Mouse (Mus musculus): ENCODE results near the gene Lrrc20. TPM values are rescaled to one million over a fixed set of nuclear protein-coding genes. Genes with fewer than 3 reads are reported as not detected.

Lrrc20 gene
- total and polyA plus RNA-seq, 2 experiments from 2014 or later = 9.7 to 19.6 TPM

DNA sequence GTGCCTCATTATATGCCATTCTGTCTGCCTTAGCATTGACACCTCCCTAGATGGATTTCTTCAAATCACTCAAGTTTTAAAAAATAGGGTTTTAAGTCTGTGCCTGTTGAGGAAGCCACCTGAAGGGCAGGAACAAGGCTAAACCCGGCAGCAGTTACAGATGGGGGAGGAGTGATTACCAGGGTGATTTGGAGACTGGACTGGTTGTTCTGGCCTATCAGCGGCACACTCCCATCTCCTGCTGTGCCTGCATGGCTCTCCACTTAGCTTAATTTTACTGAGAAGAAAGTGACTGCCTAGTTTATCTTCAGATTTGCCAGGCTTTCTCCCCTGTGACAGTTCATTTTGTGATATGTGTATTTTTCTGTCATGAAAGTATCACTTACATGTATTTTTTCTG lies 43.9 kb downstream of the Lrrc20 start:
- no peak for TF ChIP-seq CTCF (IDR thresholded peaks at IDR 0.05; ENCODE audit: low read depth)
- H3K4me1 ChIP-seq (ENCODE audit: insufficient read depth, low read length) = peaks cover 9% of the 10 kb centered on the region; the same call in 1 of the 2 replicates
- no peak overlapping the region for H3K4me2 ChIP-seq (ENCODE audit: low read depth, low read length)
- no peak overlapping the region for H3K27ac ChIP-seq
- no peak for ATAC-seq
- no peak overlapping the region for H3K4me3 ChIP-seq (ENCODE audit: low read length)
- no peak for DNase-seq (ENCODE audit: low spot score)
- no peaks in the 10 kb centered on the region for H3K36me3 ChIP-seq (ENCODE audit: insufficient read depth, low read length)
- H3K9me3 ChIP-seq (ENCODE audit: low read length) = no peaks in the 10 kb centered on the region
- H3K27me3 ChIP-seq (ENCODE audit: insufficient read depth, low read length) = no peaks in the 10 kb centered on the region
- no peak overlapping the region for H3K9ac ChIP-seq (replicated peaks; ENCODE audit: low read length)
- 41% methylated on average over 2 of the region's 2 CpGs for WGBS

DNA sequence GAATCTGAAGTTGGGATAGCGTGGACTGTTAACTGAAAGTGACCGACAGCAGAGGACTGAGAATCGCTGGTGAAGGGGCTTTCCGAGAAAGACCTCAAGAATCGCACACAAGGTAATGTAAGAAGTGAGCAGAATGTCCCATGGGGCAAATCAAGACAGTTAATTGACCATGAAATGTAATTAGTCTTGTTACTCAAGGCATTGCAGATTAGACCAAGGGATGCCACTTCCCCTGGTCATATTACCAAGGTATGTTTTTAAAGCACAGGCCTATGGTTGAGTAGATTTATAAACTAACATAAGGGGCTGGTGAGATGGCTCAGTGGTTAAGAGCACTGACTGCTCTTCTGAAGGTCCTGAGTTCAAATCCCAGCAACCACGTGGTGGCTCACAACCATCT lies 45.1 kb downstream of the Lrrc20 start:
- H3K9me3 ChIP-seq (ENCODE audit: low read length) = no peaks in the 10 kb centered on the region
- no peak for ATAC-seq
- TF ChIP-seq CTCF (IDR thresholded peaks at IDR 0.05; ENCODE audit: low read depth) = no peak
- no peak overlapping the region for H3K4me3 ChIP-seq (ENCODE audit: low read length)
- DNase-seq (ENCODE audit: low spot score) = no peak
- peaks cover 9% of the 10 kb centered on the region; the same call in 1 of the 2 replicates for H3K4me1 ChIP-seq (ENCODE audit: insufficient read depth, low read length)
- H3K36me3 ChIP-seq (ENCODE audit: insufficient read depth, low read length) = no peaks in the 10 kb centered on the region
- no peak overlapping the region for H3K4me2 ChIP-seq (ENCODE audit: low read depth, low read length)
- WGBS = 78% methylated on average over 6 of the region's 6 CpGs
- H3K9ac ChIP-seq (replicated peaks; ENCODE audit: low read length) = no peak overlapping the region
- no peaks in the 10 kb centered on the region for H3K27me3 ChIP-seq (ENCODE audit: insufficient read depth, low read length)
- H3K27ac ChIP-seq = no peak overlapping the region

DNA sequence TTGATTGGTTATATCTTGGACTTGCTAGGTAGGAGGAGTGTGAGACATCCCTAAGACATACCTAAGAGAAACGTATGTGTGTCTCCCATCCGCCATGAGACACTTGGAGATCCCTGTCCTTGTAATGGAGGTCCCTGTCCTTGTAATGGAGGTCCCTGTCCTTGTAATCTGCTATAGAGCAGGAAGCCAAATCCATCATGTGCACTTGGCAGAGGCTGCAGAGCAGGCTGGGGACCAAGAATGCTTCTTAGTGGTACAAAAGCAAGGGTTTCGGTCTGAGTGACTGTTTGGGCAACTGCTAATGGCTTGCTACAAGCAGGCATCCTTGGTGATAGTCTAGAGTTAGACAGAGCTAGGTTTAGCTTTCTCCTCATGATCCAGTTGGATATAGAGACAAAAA lies 55.3 kb downstream of the Lrrc20 start:
- Histone ChIP-seq H3K27ac (no peak overlapping the region), H3K27me3 (ENCODE audit: insufficient read depth, low read length) (no peaks in the 10 kb centered on the region), H3K9ac (replicated peaks; ENCODE audit: low read length) (no peak overlapping the region), H3K4me1 (ENCODE audit: insufficient read depth, low read length) (peaks cover 14% of the 10 kb centered on the region), H3K9me3 (ENCODE audit: low read length) (no peaks in the 10 kb centered on the region), H3K36me3 (ENCODE audit: insufficient read depth, low read length) (no peaks in the 10 kb centered on the region), H3K4me3 (ENCODE audit: low read length) (no peak overlapping the region), H3K4me2 (ENCODE audit: low read depth, low read length) (no peak overlapping the region)
- no peak for TF ChIP-seq CTCF (IDR thresholded peaks at IDR 0.05; ENCODE audit: low read depth)
- ATAC-seq (no peak), DNase-seq (ENCODE audit: low spot score) (no peak)
- WGBS = 72% methylated on average over 3 of the region's 3 CpGs

DNA sequence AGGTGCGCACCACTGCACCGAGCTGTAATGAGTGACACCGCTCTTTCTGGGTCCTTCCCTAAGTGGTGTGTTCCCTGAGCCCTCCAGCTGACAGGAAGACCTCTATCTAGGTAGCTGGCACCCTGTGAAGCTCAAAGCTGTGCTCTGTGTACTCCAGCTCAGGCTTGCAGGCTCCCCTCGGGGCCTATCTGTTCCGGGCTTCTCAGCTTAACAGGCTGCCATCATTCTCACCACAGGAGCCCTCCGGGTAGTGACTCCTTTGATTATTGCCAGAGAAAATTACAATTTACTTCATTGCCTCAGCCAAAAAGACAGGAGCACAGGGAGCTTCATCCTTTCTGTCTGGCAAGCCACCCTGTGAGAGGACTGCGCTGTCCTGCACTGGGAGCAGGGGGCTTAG lies 57.7 kb downstream of the Lrrc20 start:
- ATAC-seq (no peak), DNase-seq (ENCODE audit: low spot score) (no peak)
- no peaks in the 10 kb centered on the region for H3K9me3 ChIP-seq (ENCODE audit: low read length)
- no peaks in the 10 kb centered on the region for H3K36me3 ChIP-seq (ENCODE audit: insufficient read depth, low read length)
- TF ChIP-seq CTCF (IDR thresholded peaks at IDR 0.05; ENCODE audit: low read depth) = no peak
- H3K27me3 ChIP-seq (ENCODE audit: insufficient read depth, low read length) = no peaks in the 10 kb centered on the region
- no peak overlapping the region for H3K9ac ChIP-seq (replicated peaks; ENCODE audit: low read length)
- no peak overlapping the region for H3K27ac ChIP-seq
- WGBS = 56% methylated on average over 7 of the region's 7 CpGs
- peaks cover 25% of the 10 kb centered on the region for H3K4me1 ChIP-seq (ENCODE audit: insufficient read depth, low read length)
- no peak overlapping the region for H3K4me3 ChIP-seq (ENCODE audit: low read length)
- H3K4me2 ChIP-seq (ENCODE audit: low read depth, low read length) = no peak overlapping the region

DNA sequence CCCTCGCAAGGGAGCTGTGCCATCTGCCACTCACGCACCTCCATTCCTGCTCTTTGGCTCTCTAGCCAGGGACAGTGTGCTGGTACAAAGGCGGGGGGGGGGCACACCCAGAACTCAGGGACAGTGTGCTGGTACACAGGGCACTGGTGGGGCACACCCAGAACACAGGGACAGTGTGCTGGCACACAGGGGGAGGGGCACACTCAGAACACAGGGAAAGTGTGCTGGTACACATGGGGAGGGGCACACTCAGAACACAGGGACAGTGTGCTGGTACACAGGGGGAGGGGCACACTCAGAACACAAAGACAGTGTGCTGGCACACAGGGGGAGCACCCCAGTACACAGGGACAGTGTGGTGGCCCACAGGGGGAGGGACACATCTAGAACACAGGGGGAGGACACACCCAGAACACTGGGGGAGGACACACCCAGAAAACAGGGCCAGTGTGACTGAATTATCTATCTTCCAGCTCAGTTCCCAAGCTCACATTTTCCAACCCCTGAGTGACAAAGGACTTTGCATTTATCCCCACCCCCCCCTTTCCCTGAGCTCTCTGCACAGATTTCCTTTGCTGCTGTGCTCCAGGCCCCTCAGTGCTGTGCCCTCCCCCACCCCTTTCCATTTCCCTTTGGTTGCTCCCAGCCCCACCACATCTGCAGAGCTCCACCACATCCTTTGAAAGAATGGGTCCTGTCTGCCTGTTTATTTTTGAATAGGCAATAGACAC lies 58.9 kb downstream of the Lrrc20 start:
- Histone ChIP-seq H3K4me3 (ENCODE audit: low read length) (no peak overlapping the region), H3K27ac (peak overlapping the region; percentile 58; the same call in 1 of the 2 replicates), H3K4me1 (ENCODE audit: insufficient read depth, low read length) (peaks cover 25% of the 10 kb centered on the region), H3K4me2 (ENCODE audit: low read depth, low read length) (no peak overlapping the region), H3K27me3 (ENCODE audit: insufficient read depth, low read length) (no peaks in the 10 kb centered on the region), H3K9me3 (ENCODE audit: low read length) (no peaks in the 10 kb centered on the region), H3K36me3 (ENCODE audit: insufficient read depth, low read length) (no peaks in the 10 kb centered on the region), H3K9ac (replicated peaks; ENCODE audit: low read length) (no peak overlapping the region)
- ATAC-seq (peak; percentile 82), DNase-seq (ENCODE audit: low spot score) (no peak)
- no peak for TF ChIP-seq CTCF (IDR thresholded peaks at IDR 0.05; ENCODE audit: low read depth)
- 24% methylated on average over 3 of the region's 3 CpGs for WGBS

DNA sequence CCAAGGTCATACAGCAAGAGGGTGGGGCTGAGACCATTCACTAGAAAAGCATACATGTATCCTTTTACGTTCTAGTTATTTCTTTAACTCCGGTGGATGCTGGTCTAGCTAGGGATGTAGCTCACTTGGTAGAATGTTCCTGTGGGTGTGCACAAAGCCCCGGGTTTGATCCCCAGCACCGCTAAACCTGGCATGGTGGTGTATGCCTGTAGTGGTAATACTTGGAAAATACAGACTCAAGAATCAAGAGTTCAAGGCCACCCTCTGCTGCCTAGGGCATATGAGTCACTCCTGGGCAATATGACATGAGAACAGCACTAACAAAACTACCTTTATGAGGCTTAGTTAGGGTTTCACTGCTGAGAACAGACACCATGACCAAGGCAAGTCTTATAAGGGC lies 59.8 kb downstream of the Lrrc20 start:
- DNase-seq (ENCODE audit: low spot score) (no peak), ATAC-seq (no peak)
- Histone ChIP-seq H3K4me2 (ENCODE audit: low read depth, low read length) (no peak overlapping the region), H3K9ac (replicated peaks; ENCODE audit: low read length) (no peak overlapping the region), H3K36me3 (ENCODE audit: insufficient read depth, low read length) (no peaks in the 10 kb centered on the region), H3K27me3 (ENCODE audit: insufficient read depth, low read length) (no peaks in the 10 kb centered on the region), H3K4me3 (ENCODE audit: low read length) (no peak overlapping the region), H3K4me1 (ENCODE audit: insufficient read depth, low read length) (peaks cover 25% of the 10 kb centered on the region), H3K27ac (peak overlapping the region; percentile 58; the same call in 1 of the 2 replicates), H3K9me3 (ENCODE audit: low read length) (no peaks in the 10 kb centered on the region)
- WGBS = 85% methylated on average over 4 of the region's 4 CpGs
- no peak for TF ChIP-seq CTCF (IDR thresholded peaks at IDR 0.05; ENCODE audit: low read depth)

Measured in hindbrain, postnatal 0 days (tissue).